Mouse (Mus musculus): ENCODE results near the gene Ssh1. TPM values are rescaled to one million over a fixed set of nuclear protein-coding genes. Genes with fewer than 3 reads are reported as not detected.

The Ssh1 gene
- polyA plus RNA-seq, 2 experiments, result 4.9 to 6.7 TPM

GRCm38 (mm10) chr5:113887132-113887531 is 106.6 kb downstream of the Ssh1 start:
- Histone ChIP-seq H3K9me3 (ENCODE audit: control insufficient read depth, low read length) (no peaks in the 10 kb centered on the region), H3K36me3 (replicated peaks; ENCODE audit: control insufficient read depth, insufficient read depth, low read depth) (no peaks in the 10 kb centered on the region), H3K27me3 (ENCODE audit: control insufficient read depth, insufficient read depth, low read length) (no peaks in the 10 kb centered on the region), H3K4me1 (replicated peaks; ENCODE audit: control insufficient read depth in 2 of 2, insufficient read depth in 2 of 2, low read length in 1 of 2) (peaks cover 0 to 16% of the 10 kb centered on the region in 2 experiments; a peak in 3 of 4 replicates), H3K27ac (no peak overlapping the region), H3K4me2 (ENCODE audit: low read depth) (no peak overlapping the region), H3K9ac (replicated peaks) (no peak overlapping the region), H3K4me3 (ENCODE audit: insufficient read depth in 1 of 2, low read depth in 2 of 2, low read length in 2 of 2) (no peak overlapping the region)
- ATAC-seq (ENCODE audit: insufficient read depth) (no peak), DNase-seq (ENCODE audit: low read depth in 3 of 3, low spot score in 3 of 3) (no peak)
- WGBS (ENCODE audit: insufficient replicate concordance), result 75% methylated on average over 11 of the region's 11 CpGs
- TF ChIP-seq CTCF (IDR thresholded peaks at IDR 0.05; ENCODE audit: low read depth) (no peak), EP300 (IDR thresholded peaks at IDR 0.05; ENCODE audit: low read depth) (no peak)

Other genes with a start within 250 kb of the Ssh1 start
- gene Sart3, start 221.4 kb downstream of the Ssh1 start, polyA plus RNA-seq (2012; rRNA removed), result 11.6 and 15.0 TPM in 2 replicates
- gene Sart3, start 221.4 kb downstream of the Ssh1 start, polyA plus RNA-seq (2014; fragmentation: Nextera tagmentation; extraction: Ambion mirVana), result 12.7 and 15.9 TPM in 2 replicates
- gene Iscu, start 221.1 kb downstream of the Ssh1 start, polyA plus RNA-seq (2012; rRNA removed), result 46.2 and 64.9 TPM in 2 replicates
- 100 and 103 TPM in 2 replicates for gene Iscu, start 221.1 kb downstream of the Ssh1 start, polyA plus RNA-seq (2014; fragmentation: Nextera tagmentation; extraction: Ambion mirVana)
- 0.94 and 1.1 TPM in 2 replicates for gene Tmem119, start 193.4 kb downstream of the Ssh1 start, polyA plus RNA-seq (2012; rRNA removed)
- 1.1 and 1.4 TPM in 2 replicates for gene Tmem119, start 193.4 kb downstream of the Ssh1 start, polyA plus RNA-seq (2014; fragmentation: Nextera tagmentation; extraction: Ambion mirVana)
- gene Selplg, start 161.2 kb downstream of the Ssh1 start, polyA plus RNA-seq (2012; rRNA removed), result 8.8 and 10.9 TPM in 2 replicates
- 11.2 and 12.5 TPM in 2 replicates for gene Selplg, start 161.2 kb downstream of the Ssh1 start, polyA plus RNA-seq (2014; fragmentation: Nextera tagmentation; extraction: Ambion mirVana)
- gene Coro1c, start 85.1 kb downstream of the Ssh1 start, polyA plus RNA-seq (2012; rRNA removed), result 26.2 and 32.4 TPM in 2 replicates
- 35.6 and 41.2 TPM in 2 replicates for gene Coro1c, start 85.1 kb downstream of the Ssh1 start, polyA plus RNA-seq (2014; fragmentation: Nextera tagmentation; extraction: Ambion mirVana)
- not detected in 2 replicates for gene Dao, start 9.8 kb upstream of the Ssh1 start, polyA plus RNA-seq (2012; rRNA removed)
- not detected in 2 replicates for gene Dao, start 9.8 kb upstream of the Ssh1 start, polyA plus RNA-seq (2014; fragmentation: Nextera tagmentation; extraction: Ambion mirVana)
- 3.7 and 3.9 TPM in 2 replicates for gene Usp30, start 71.6 kb upstream of the Ssh1 start, polyA plus RNA-seq (2012; rRNA removed)
- gene Usp30, start 71.6 kb upstream of the Ssh1 start, polyA plus RNA-seq (2014; fragmentation: Nextera tagmentation; extraction: Ambion mirVana), result 2.0 and 2.1 TPM in 2 replicates
- 0.11 TPM in 1 of 2 replicates, not detected in the other for gene Svop, start 97.7 kb upstream of the Ssh1 start, polyA plus RNA-seq (2012; rRNA removed)
- gene Svop, start 97.7 kb upstream of the Ssh1 start, polyA plus RNA-seq (2014; fragmentation: Nextera tagmentation; extraction: Ambion mirVana), result 0.06 TPM in 1 of 2 replicates, not detected in the other
- gene Alkbh2, start 134.3 kb upstream of the Ssh1 start, polyA plus RNA-seq (2012; rRNA removed), result 3.3 and 3.9 TPM in 2 replicates
- gene Alkbh2, start 134.3 kb upstream of the Ssh1 start, polyA plus RNA-seq (2014; fragmentation: Nextera tagmentation; extraction: Ambion mirVana), result 4.5 and 5.7 TPM in 2 replicates
- gene Ung, start 136.5 kb upstream of the Ssh1 start, polyA plus RNA-seq (2012; rRNA removed), result 13.1 and 13.3 TPM in 2 replicates
- 11.0 and 11.4 TPM in 2 replicates for gene Ung, start 136.5 kb upstream of the Ssh1 start, polyA plus RNA-seq (2014; fragmentation: Nextera tagmentation; extraction: Ambion mirVana)
- 0.22 and 0.29 TPM in 2 replicates for gene Acacb, start 152.6 kb upstream of the Ssh1 start, polyA plus RNA-seq (2012; rRNA removed)
- gene Acacb, start 152.6 kb upstream of the Ssh1 start, polyA plus RNA-seq (2014; fragmentation: Nextera tagmentation; extraction: Ambion mirVana), result 0.20 and 0.44 TPM in 2 replicates